Mouse (Mus musculus) midbrain, embryonic 15.5 days (tissue): ENCODE data around the gene Robo4. TPM values are rescaled to one million over a fixed set of nuclear protein-coding genes. Genes with fewer than 3 reads are reported as not detected.
A peak's percentile ranks its signal among the peaks of the same experiment; 100 is the strongest.

Experiments used
- ATAC-seq: fragments of 200-750 bp; cut with Nextera tagmentation; replicated peaks from 2 replicates; pipeline ENCODE4 v1.8.0; 2017; ENCODE audit warnings: moderate TSS enrichment
- H3K27ac ChIP-seq: fragments of 300-500 bp; sonication (generic); 2 replicates; pipeline ENCODE4 v1.5.1; 2015; ENCODE audit warnings: mild to moderate bottlenecking, inconsistent platforms
- H3K27me3 ChIP-seq: fragments of 300-500 bp; sonication (generic); replicated peaks from 2 replicates; pipeline ENCODE4 v1.6.1; 2015; ENCODE audit warnings: inconsistent platforms
- H3K36me3 ChIP-seq: fragments of 300-500 bp; sonication (generic); replicated peaks from 2 replicates; pipeline ENCODE4 v1.6.1; 2015; ENCODE audit warnings: inconsistent platforms
- H3K4me1 ChIP-seq: fragments of 300-500 bp; sonication (generic); 2 replicates; pipeline ENCODE4 v1.6.1; 2015; ENCODE audit warnings: inconsistent platforms
- H3K4me2 ChIP-seq: fragments of 300-500 bp; sonication (generic); 2 replicates; pipeline ENCODE4 v1.6.1; 2015; ENCODE audit warnings: inconsistent platforms, mild to moderate bottlenecking, moderate library complexity
- H3K4me3 ChIP-seq: fragments of 300-500 bp; sonication (generic); 2 replicates; pipeline ENCODE4 v1.5.1; 2015; ENCODE audit warnings: mild to moderate bottlenecking, inconsistent platforms
- H3K9ac ChIP-seq: fragments of 300-500 bp; sonication (generic); 2 replicates; pipeline ENCODE4 v1.6.1; 2015; ENCODE audit warnings: mild to moderate bottlenecking, inconsistent platforms
- H3K9me3 ChIP-seq: fragments of 300-500 bp; sonication (generic); 2 replicates; pipeline ENCODE4 v1.6.1; 2016; ENCODE audit warnings: inconsistent platforms
- WGBS: fragments of 180-500 bp; shearing (Covaris S2); methylation state at CpG from one replicate; pipeline ENCODE4 v1.1.7; 2015; ENCODE audit warnings: mixed read lengths; 5-methylcytosine and 5-hydroxymethylcytosine counted together
- polyA plus RNA-seq: library from polyadenylated mRNA; unstranded; fragments of >200 nt; fragmentation: Nextera tagmentation; extraction: Ambion mirVana; gene quantifications from 2 replicates; pipeline ENCODE4 v1.2.1, GENCODE M21; 2015

Robo4 gene
- polyA plus RNA-seq, 1 experiment from 2014 or later = 5.2 TPM

GRCm38 (mm10) chr9:37460043-37460960 is 58.6 kb downstream of the Robo4 start:
- Histone ChIP-seq H3K9me3 (no peaks in the 10 kb centered on the region), H3K4me2 (peak overlapping the region; percentile 96), H3K27ac (peak overlapping the region; percentile 76), H3K4me1 (peaks cover 51% of the 10 kb centered on the region), H3K4me3 (peak overlapping the region; percentile 51), H3K9ac (peak overlapping the region; percentile 63), H3K36me3 (no peaks in the 10 kb centered on the region), H3K27me3 (peaks cover 35% of the 10 kb centered on the region)
- WGBS = 1% methylated on average over 81 of the region's 81 CpGs
- ATAC-seq = peak; percentile 71

- Histone ChIP-seq H3K4me2 (peak overlapping the region; percentile 96), H3K9ac (peak overlapping the region; percentile 63; the same call in 1 of the 2 replicates), H3K36me3 (no peaks in the 10 kb centered on the region), H3K27ac (peak overlapping the region; percentile 76), H3K4me3 (peak overlapping the region; percentile 51), H3K27me3 (peaks cover 31% of the 10 kb centered on the region), H3K4me1 (peaks cover 47% of the 10 kb centered on the region), H3K9me3 (no peaks in the 10 kb centered on the region)
- no peak for ATAC-seq
- 4% methylated on average over 5 of the region's 5 CpGs for whole genome bisulfite sequencing
Observed at GRCm38 (mm10) chr9:37460961-37461340, 59.3 kb downstream of the Robo4 start.

GRCm38 (mm10) chr9:37461571-37461970 is 59.9 kb downstream of the Robo4 start:
- Histone ChIP-seq H3K4me2 (no peak overlapping the region), H3K27me3 (peaks cover 27% of the 10 kb centered on the region), H3K4me1 (peaks cover 41% of the 10 kb centered on the region)

GRCm38 (mm10) chr9:37462764-37463163 is 61.1 kb downstream of the Robo4 start:
- H3K27ac ChIP-seq = no peak overlapping the region
- WGBS = 14% methylated on average over 7 of the region's 7 CpGs
- peak overlapping the region; percentile 18; the same call in 1 of the 2 replicates for H3K4me2 ChIP-seq
- peaks cover 22% of the 10 kb centered on the region for H3K27me3 ChIP-seq
- no peak overlapping the region for H3K4me3 ChIP-seq
- H3K36me3 ChIP-seq = no peaks in the 10 kb centered on the region
- H3K9me3 ChIP-seq = no peaks in the 10 kb centered on the region
- no peak overlapping the region for H3K9ac ChIP-seq
- no peak for ATAC-seq
- H3K4me1 ChIP-seq = peaks cover 30% of the 10 kb centered on the region

More at GRCm38 (mm10) chr9:37461571-37461970, 59.9 kb downstream of the Robo4 start:
- Histone ChIP-seq H3K9me3 (no peaks in the 10 kb centered on the region), H3K36me3 (no peaks in the 10 kb centered on the region), H3K4me3 (no peak overlapping the region), H3K9ac (no peak overlapping the region), H3K27ac (no peak overlapping the region)
- ATAC-seq = no peak
- 5% methylated on average over 3 of the region's 3 CpGs for WGBS

Other genes with a start within 250 kb of the Robo4 start
- 8.7 and 9.0 TPM in 2 replicates for gene Tmem218, start 193.7 kb upstream of the Robo4 start, polyA plus RNA-seq
- 0.81 and 1.6 TPM in 2 replicates for gene Slc37a2, start 146.2 kb upstream of the Robo4 start, polyA plus RNA-seq
- gene Ccdc15, start 53.5 kb upstream of the Robo4 start, polyA plus RNA-seq = 7.9 and 8.7 TPM in 2 replicates
- 12.3 and 15.1 TPM in 2 replicates for gene Hepacam, start 34.5 kb upstream of the Robo4 start, polyA plus RNA-seq
- gene Robo3, start 31.3 kb downstream of the Robo4 start, polyA plus RNA-seq = 4.8 and 10.0 TPM in 2 replicates
- 31.9 and 33.8 TPM in 2 replicates for gene Msantd2, start 87.4 kb downstream of the Robo4 start, polyA plus RNA-seq
- gene Esam, start 126.2 kb downstream of the Robo4 start, polyA plus RNA-seq = 47.0 and 49.1 TPM in 2 replicates
- gene Vsig2, start 137.4 kb downstream of the Robo4 start, polyA plus RNA-seq = 0.46 and 0.59 TPM in 2 replicates
- 5.8 and 6.7 TPM in 2 replicates for gene Nrgn, start 151.0 kb downstream of the Robo4 start, polyA plus RNA-seq
- gene Siae, start 153.8 kb downstream of the Robo4 start, polyA plus RNA-seq = 11.5 and 12.0 TPM in 2 replicates
- gene Spa17, start 211.8 kb downstream of the Robo4 start, polyA plus RNA-seq = 8.5 and 8.6 TPM in 2 replicates